Mouse (Mus musculus) natural killer cell, adult 2 months (primary cell): ENCODE measurements around the gene Myoz1.

Source experiments
- DNase-seq, 2 experiments: peaks; one replicate each; pipeline ENCODE4 v3.0.0; 2022; ENCODE audit warnings: low spot score in 2 of 2

Myoz1 gene

GRCm38 (mm10) chr14:20672990-20673389 is 16.6 kb upstream of the Myoz1 start:
- DNase-seq = peak; percentile 41 to 60

- no peak for DNase-seq
Measured at GRCm38 (mm10) chr14:20668154-20668810, 11.9 kb upstream of the Myoz1 start, which contains the start of gene Synpo2l. Synpo2l (minus strand) TSS chr14:20668354.

GRCm38 (mm10) chr14:20667469-20667868 is 11.1 kb upstream of the Myoz1 start:
- DNase-seq = no peak

- no peak for DNase-seq
Measured at GRCm38 (mm10) chr14:20664436-20664835, 8.1 kb upstream of the Myoz1 start.

GRCm38 (mm10) chr14:20663601-20664000 is 7.3 kb upstream of the Myoz1 start:
- no peak for DNase-seq

GRCm38 (mm10) chr14:20662740-20663139 is 6.4 kb upstream of the Myoz1 start:
- no peak for DNase-seq

GRCm38 (mm10) chr14:20661661-20662331 is 5.5 kb upstream of the Myoz1 start:
- DNase-seq = no peak

- DNase-seq = peak; percentile 87 to 90
Measured at GRCm38 (mm10) chr14:20660827-20661660, 4.7 kb upstream of the Myoz1 start.

- no peak for DNase-seq
Measured at GRCm38 (mm10) chr14:20659687-20660086, 3.3 kb upstream of the Myoz1 start.

- DNase-seq = no peak
Measured at GRCm38 (mm10) chr14:20658902-20659301, 2.6 kb upstream of the Myoz1 start.

- no peak for DNase-seq
Measured at GRCm38 (mm10) chr14:20658326-20658725, 2.0 kb upstream of the Myoz1 start.

GRCm38 (mm10) chr14:20655731-20656130 is 609 bp downstream of the Myoz1 start:
- no peak for DNase-seq

- DNase-seq = no peak
Measured at GRCm38 (mm10) chr14:20654690-20655421, 1.5 kb downstream of the Myoz1 start.

GRCm38 (mm10) chr14:20651722-20652256 is 4.6 kb downstream of the Myoz1 start:
- no peak for DNase-seq

GRCm38 (mm10) chr14:20651000-20651399 is 5.3 kb downstream of the Myoz1 start:
- DNase-seq = no peak

- DNase-seq = no peak
Measured at GRCm38 (mm10) chr14:20646381-20646780, 10.0 kb downstream of the Myoz1 start.

GRCm38 (mm10) chr14:20645547-20645946 is 10.8 kb downstream of the Myoz1 start:
- no peak for DNase-seq

GRCm38 (mm10) chr14:20641438-20641875 is 14.9 kb downstream of the Myoz1 start:
- no peak for DNase-seq

- DNase-seq = peak; percentile 96 to 97
Measured at GRCm38 (mm10) chr14:20640644-20641437, 15.5 kb downstream of the Myoz1 start, which contains the start of gene Usp54. Usp54 (minus strand) TSS chr14:20641063.

- peak; percentile 22 to 55 for DNase-seq
Measured at GRCm38 (mm10) chr14:20639918-20640619, 16.3 kb downstream of the Myoz1 start.
